Mouse (Mus musculus): Measurements from ENCODE around the gene Masp2. TPM values are rescaled to one million over a fixed set of nuclear protein-coding genes. Genes with fewer than 3 reads are reported as not detected.

Masp2 gene
- total and polyA plus RNA-seq, 3 experiments = 0.11 to 0.85 (median 0.21) TPM

GRCm38 (mm10) chr4:148651045-148651444 is 48.7 kb downstream of the Masp2 start:
- DNase-seq (ENCODE audit: extremely low read depth) = no peak
- Histone ChIP-seq H3K36me3 (replicated peaks in 1 of 2; ENCODE audit: control insufficient read depth in 1 of 2, insufficient read depth in 1 of 2, low read length in 1 of 2) (no peaks in the 10 kb centered on the region), H3K27ac (ENCODE audit: insufficient read depth, low read depth) (no peak overlapping the region), H3K9me3 (replicated peaks; ENCODE audit: low read length) (peaks cover 11% of the 10 kb centered on the region), H3K4me1 (ENCODE audit: control insufficient read depth in 1 of 2, insufficient read depth in 2 of 2) (0 out of 4 replicates have a peak, but pooled peaks cover 0 to 2% of the 10 kb centered on the region in 2 experiments), H3K79me2 (replicated peaks; ENCODE audit: control insufficient read depth, extremely low read depth, insufficient read depth, poor library complexity, severe bottlenecking) (no peaks in the 10 kb centered on the region), H3K27me3 (replicated peaks) (peaks cover 9% of the 10 kb centered on the region), H3K9ac (ENCODE audit: insufficient read depth, low read depth) (no peak overlapping the region), H3K4me3 (replicated peaks in 1 of 3; ENCODE audit: low read depth in 2 of 3, low read length in 2 of 3, poor library complexity in 1 of 3) (no peak overlapping the region), H3K4me2 (ENCODE audit: insufficient read depth, low read depth, poor library complexity, severe bottlenecking) (no peak overlapping the region)
- dilution Hi-C loops (cut with MboI; ENCODE audit: extremely low pct_ligation_motif_present, extremely low pct_unique_long_range_greater_than_20kb, low sequenced_read_pairs) = no loop called here
- TF ChIP-seq HCFC1 (IDR thresholded peaks at IDR 0.05; ENCODE audit: low read depth, low read length) (no peak), NELFE (IDR thresholded peaks at IDR 0.05; ENCODE audit: low read depth, low read length) (no peak), ETS1 (conservative IDR thresholded peaks at IDR 0.05; ENCODE audit: low read depth, low read length) (no peak), RCOR1 (conservative IDR thresholded peaks at IDR 0.05; ENCODE audit: low read depth, low read length) (no peak), E2F4 (IDR thresholded peaks at IDR 0.05; ENCODE audit: insufficient replicate concordance, low read depth, low read length) (no peak)
- in situ Hi-C loops (cut with MboI; ENCODE audit: low pct_ligation_motif_present, low pct_unique_long_range_greater_than_20kb, low sequenced_read_pairs) = no loop called here

- dilution Hi-C loops (cut with MboI; ENCODE audit: extremely low pct_ligation_motif_present, extremely low pct_unique_long_range_greater_than_20kb, low sequenced_read_pairs) = no loop called here
- no peaks in the 10 kb centered on the region for H3K36me3 ChIP-seq (replicated peaks in 1 of 2; ENCODE audit: control insufficient read depth in 1 of 2, insufficient read depth in 1 of 2, low read length in 1 of 2)
- no peak overlapping the region for H3K4me3 ChIP-seq (replicated peaks in 1 of 3; ENCODE audit: low read depth in 2 of 3, low read length in 2 of 3, poor library complexity in 1 of 3)
- peaks cover 11% of the 10 kb centered on the region for H3K9me3 ChIP-seq (replicated peaks; ENCODE audit: low read length)
- in situ Hi-C loops (cut with MboI; ENCODE audit: low pct_ligation_motif_present, low pct_unique_long_range_greater_than_20kb, low sequenced_read_pairs) = no loop called here
- H3K4me2 ChIP-seq (ENCODE audit: insufficient read depth, low read depth, poor library complexity, severe bottlenecking) = no peak overlapping the region
- peak; percentile 65 for DNase-seq (ENCODE audit: extremely low read depth)
- peaks cover 22% of the 10 kb centered on the region for H3K27me3 ChIP-seq (replicated peaks)
- H3K4me1 ChIP-seq (ENCODE audit: control insufficient read depth in 1 of 2, insufficient read depth in 2 of 2) = peaks cover 2 to 4% of the 10 kb centered on the region in 2 experiments; a peak in 1 of 4 replicates
- no peak overlapping the region for H3K9ac ChIP-seq (ENCODE audit: insufficient read depth, low read depth)
- no peak overlapping the region for H3K27ac ChIP-seq (ENCODE audit: insufficient read depth, low read depth)
- no peak for TF ChIP-seq PAX5 (IDR thresholded peaks at IDR 0.05; ENCODE audit: low read length)
- TF ChIP-seq CTCF (conservative IDR thresholded peaks at IDR 0.05 in 1 of 2, IDR thresholded peaks at IDR 0.05 in 1 of 2; ENCODE audit: low read depth in 2 of 2, low read length in 2 of 2) = peak; percentile 21 to 61; a peak in 3 of 4 replicates
- no peak for TF ChIP-seq MEF2A (IDR thresholded peaks at IDR 0.05; ENCODE audit: borderline replicate concordance, low read depth, low read length)
- TF ChIP-seq ZC3H11A (IDR thresholded peaks at IDR 0.05; ENCODE audit: low read depth, low read length) = no peak
- peak; percentile 50 for TF ChIP-seq RAD21 (IDR thresholded peaks at IDR 0.05; ENCODE audit: low read depth, low read length)
- no peak for TF ChIP-seq JUND (conservative IDR thresholded peaks at IDR 0.05; ENCODE audit: low read depth, low read length)
- TF ChIP-seq USF1 (IDR thresholded peaks at IDR 0.05; ENCODE audit: low read depth, low read length) = no peak
- no peak for TF ChIP-seq E2F4 (IDR thresholded peaks at IDR 0.05; ENCODE audit: insufficient replicate concordance, low read depth, low read length)
- TF ChIP-seq EP300 (IDR thresholded peaks at IDR 0.05; ENCODE audit: low read length) = no peak
- no peak for TF ChIP-seq ETS1 (conservative IDR thresholded peaks at IDR 0.05; ENCODE audit: low read depth, low read length)
- no peak for TF ChIP-seq TBP (conservative IDR thresholded peaks at IDR 0.05; ENCODE audit: low read depth, low read length)
- TF ChIP-seq POLR2A (IDR thresholded peaks at IDR 0.05; ENCODE audit: low read depth, low read length) = no peak
- TF ChIP-seq NRF1 (IDR thresholded peaks at IDR 0.05; ENCODE audit: low read depth, low read length) = no peak
- no peak for TF ChIP-seq ZKSCAN1 (IDR thresholded peaks at IDR 0.05; ENCODE audit: borderline replicate concordance, low read depth, low read length)
- H3K79me2 ChIP-seq (replicated peaks; ENCODE audit: control insufficient read depth, extremely low read depth, insufficient read depth, poor library complexity, severe bottlenecking) = no peaks in the 10 kb centered on the region
Observed at GRCm38 (mm10) chr4:148654701-148655398, 52.5 kb downstream of the Masp2 start.
